Mouse (Mus musculus): ENCODE measurements around the gene Cpt1a. TPM values are rescaled to one million over a fixed set of nuclear protein-coding genes. Genes with fewer than 3 reads are reported as not detected.

The Cpt1a gene
- polyA plus RNA-seq, 1 experiment: 45.9 TPM

DNA sequence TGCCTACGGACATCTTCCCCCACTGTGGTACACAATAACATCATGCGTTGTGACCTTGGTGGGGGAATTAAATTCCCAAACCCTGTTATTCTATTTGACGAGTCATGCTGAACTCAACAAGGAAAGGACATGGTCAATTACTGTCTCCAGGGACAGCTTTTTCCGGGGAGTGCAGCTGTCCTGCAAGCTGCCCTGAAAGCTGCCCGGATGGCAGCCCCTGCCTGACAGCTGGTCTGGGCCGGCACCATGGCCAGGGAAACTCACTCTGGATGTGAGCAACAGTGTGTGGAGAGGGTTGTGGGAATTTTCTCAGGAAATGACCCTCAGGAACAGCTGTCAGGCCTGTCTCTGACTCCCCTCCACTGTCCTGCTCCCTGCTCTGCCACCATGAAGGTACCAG is 100.4 kb downstream of the Cpt1a start:
- H3K4me3 ChIP-seq (ENCODE audit: extremely low read depth, insufficient read depth, insufficient read length): no peak overlapping the region
- WGBS: 87% methylated on average over 6 of the region's 6 CpGs
- no peaks in the 10 kb centered on the region for H3K27me3 ChIP-seq (ENCODE audit: control insufficient read depth, insufficient read depth, low read length)
- TF ChIP-seq CTCF (IDR thresholded peaks at IDR 0.05; ENCODE audit: extremely low read depth, insufficient read depth, insufficient read length, insufficient replicate concordance) (no peak), POLR2A (IDR thresholded peaks at IDR 0.05; ENCODE audit: low read depth, low read length) (no peak)
- no peak for DNase-seq (ENCODE audit: low read depth in 1 of 2, low spot score in 2 of 2)
- no peak overlapping the region for H3K27ac ChIP-seq (ENCODE audit: insufficient read depth, low read length)
- no peaks in the 10 kb centered on the region; the same call in 1 of the 2 replicates for H3K4me1 ChIP-seq (ENCODE audit: control insufficient read depth, insufficient read depth, insufficient read length)
- no peaks in the 10 kb centered on the region for H3K36me3 ChIP-seq (ENCODE audit: control insufficient read depth, insufficient read depth, low read length)

DNA sequence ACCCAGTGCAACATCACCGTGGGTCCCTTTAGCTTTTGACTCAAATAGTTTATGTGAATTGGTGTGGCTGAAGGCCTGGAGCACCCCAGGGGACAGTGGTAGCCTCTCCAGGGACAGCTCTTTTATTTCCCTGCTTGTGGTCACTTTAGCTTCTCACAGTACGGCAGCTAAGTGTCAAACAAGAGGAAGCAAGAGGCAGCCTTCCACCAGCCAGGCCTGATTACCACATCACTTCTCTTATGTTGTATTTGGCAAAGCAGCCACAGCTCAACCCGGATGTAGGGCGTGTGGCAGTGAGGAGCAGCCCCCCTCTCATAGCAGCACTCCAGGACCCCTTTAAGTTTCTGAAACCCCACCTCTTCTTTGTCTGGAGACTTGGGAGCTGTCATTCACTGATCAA is 100.8 kb downstream of the Cpt1a start:
- DNase-seq (ENCODE audit: low read depth in 1 of 2, low spot score in 2 of 2): no peak
- no peak overlapping the region for H3K4me3 ChIP-seq (ENCODE audit: extremely low read depth, insufficient read depth, insufficient read length)
- H3K27ac ChIP-seq (ENCODE audit: insufficient read depth, low read length): no peak overlapping the region
- H3K27me3 ChIP-seq (ENCODE audit: control insufficient read depth, insufficient read depth, low read length): no peaks in the 10 kb centered on the region
- no peaks in the 10 kb centered on the region for H3K36me3 ChIP-seq (ENCODE audit: control insufficient read depth, insufficient read depth, low read length)
- 12% methylated on average over 4 of the region's 4 CpGs for WGBS
- no peaks in the 10 kb centered on the region; the same call in 1 of the 2 replicates for H3K4me1 ChIP-seq (ENCODE audit: control insufficient read depth, insufficient read depth, insufficient read length)
- TF ChIP-seq CTCF (IDR thresholded peaks at IDR 0.05; ENCODE audit: extremely low read depth, insufficient read depth, insufficient read length, insufficient replicate concordance): no peak
- no peak for TF ChIP-seq POLR2A (IDR thresholded peaks at IDR 0.05; ENCODE audit: low read depth, low read length)

DNA sequence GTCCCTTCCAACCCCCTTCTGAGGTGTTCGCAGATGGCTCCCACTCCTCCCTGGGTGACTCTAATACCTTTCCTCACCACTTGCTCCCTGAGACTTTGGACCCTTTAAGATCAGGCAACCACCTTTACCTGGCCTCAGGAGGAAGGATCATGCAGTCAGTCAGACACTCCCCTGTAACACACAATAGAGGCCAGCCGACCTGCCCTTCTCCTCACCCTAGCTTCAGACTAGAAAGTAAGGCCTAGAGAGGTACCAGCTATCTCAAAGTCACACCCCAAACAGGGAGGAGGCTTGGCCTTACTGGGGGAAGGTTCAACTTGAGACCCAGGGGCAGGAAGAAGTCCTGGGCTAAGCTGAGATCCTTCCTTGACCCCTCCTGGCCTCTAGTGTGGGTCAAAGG is 102.1 kb downstream of the Cpt1a start:
- Histone ChIP-seq H3K36me3 (ENCODE audit: control insufficient read depth, insufficient read depth, low read length) (no peaks in the 10 kb centered on the region), H3K4me3 (ENCODE audit: extremely low read depth, insufficient read depth, insufficient read length) (no peak overlapping the region), H3K27ac (ENCODE audit: insufficient read depth, low read length) (no peak overlapping the region), H3K4me1 (ENCODE audit: control insufficient read depth, insufficient read depth, insufficient read length) (no peaks in the 10 kb centered on the region; the same call in 1 of the 2 replicates), H3K27me3 (ENCODE audit: control insufficient read depth, insufficient read depth, low read length) (no peaks in the 10 kb centered on the region)
- TF ChIP-seq CTCF (IDR thresholded peaks at IDR 0.05; ENCODE audit: extremely low read depth, insufficient read depth, insufficient read length, insufficient replicate concordance) (no peak), POLR2A (IDR thresholded peaks at IDR 0.05; ENCODE audit: low read depth, low read length) (no peak)
- WGBS: 85% methylated on average over 2 of the region's 2 CpGs
- no peak for DNase-seq (ENCODE audit: low read depth in 1 of 2, low spot score in 2 of 2)

DNA sequence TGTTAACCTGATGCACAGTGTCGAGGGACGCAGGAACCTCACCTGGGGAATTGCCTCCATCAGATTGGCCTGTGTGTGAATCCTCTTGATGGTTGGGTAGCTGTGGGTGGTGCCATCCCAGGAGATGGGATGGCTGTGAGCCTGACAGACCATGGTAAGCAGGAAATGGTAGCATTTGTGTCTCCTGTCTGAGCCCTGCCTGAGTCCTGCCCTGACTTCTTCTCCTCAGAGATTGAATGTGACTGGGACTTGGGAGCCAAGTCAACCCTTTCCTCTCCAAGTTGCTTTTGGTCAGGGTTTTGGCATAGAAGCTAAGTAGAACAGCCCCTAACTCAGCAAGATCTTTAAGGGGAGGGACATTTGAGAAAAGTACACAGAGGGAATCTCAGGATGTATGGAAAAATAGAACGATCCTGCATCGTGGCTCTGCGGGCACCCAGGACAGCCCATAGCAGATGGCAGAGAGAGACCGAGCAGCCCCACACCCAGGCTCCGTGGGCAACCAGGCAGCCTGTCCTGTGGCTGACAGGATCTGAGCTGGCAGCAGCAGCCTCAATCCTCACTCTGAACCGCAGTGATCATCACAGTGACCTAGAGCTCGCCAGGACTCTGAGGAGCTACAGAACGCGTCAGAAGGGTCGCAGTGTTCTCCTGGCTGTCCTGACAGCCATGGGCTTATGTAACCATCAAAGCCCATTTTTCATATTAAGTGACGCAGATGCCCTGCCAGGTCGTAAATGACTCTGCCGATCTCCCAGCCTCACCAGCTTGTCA is 106.1 kb downstream of the Cpt1a start:
- Histone ChIP-seq H3K36me3 (ENCODE audit: control insufficient read depth, insufficient read depth, low read length) (no peaks in the 10 kb centered on the region), H3K27ac (ENCODE audit: insufficient read depth, low read length) (no peak overlapping the region), H3K4me1 (ENCODE audit: control insufficient read depth, insufficient read depth, insufficient read length) (peaks cover 5% of the 10 kb centered on the region; the same call in 1 of the 2 replicates), H3K4me3 (ENCODE audit: extremely low read depth, insufficient read depth, insufficient read length) (no peak overlapping the region), H3K27me3 (ENCODE audit: control insufficient read depth, insufficient read depth, low read length) (no peaks in the 10 kb centered on the region)
- TF ChIP-seq CTCF (IDR thresholded peaks at IDR 0.05; ENCODE audit: extremely low read depth, insufficient read depth, insufficient read length, insufficient replicate concordance): no peak
- no peak for TF ChIP-seq POLR2A (IDR thresholded peaks at IDR 0.05; ENCODE audit: low read depth, low read length)
- WGBS: 89% methylated on average over 15 of the region's 15 CpGs
- no peak for DNase-seq (ENCODE audit: low read depth in 1 of 2, low spot score in 2 of 2)

DNA sequence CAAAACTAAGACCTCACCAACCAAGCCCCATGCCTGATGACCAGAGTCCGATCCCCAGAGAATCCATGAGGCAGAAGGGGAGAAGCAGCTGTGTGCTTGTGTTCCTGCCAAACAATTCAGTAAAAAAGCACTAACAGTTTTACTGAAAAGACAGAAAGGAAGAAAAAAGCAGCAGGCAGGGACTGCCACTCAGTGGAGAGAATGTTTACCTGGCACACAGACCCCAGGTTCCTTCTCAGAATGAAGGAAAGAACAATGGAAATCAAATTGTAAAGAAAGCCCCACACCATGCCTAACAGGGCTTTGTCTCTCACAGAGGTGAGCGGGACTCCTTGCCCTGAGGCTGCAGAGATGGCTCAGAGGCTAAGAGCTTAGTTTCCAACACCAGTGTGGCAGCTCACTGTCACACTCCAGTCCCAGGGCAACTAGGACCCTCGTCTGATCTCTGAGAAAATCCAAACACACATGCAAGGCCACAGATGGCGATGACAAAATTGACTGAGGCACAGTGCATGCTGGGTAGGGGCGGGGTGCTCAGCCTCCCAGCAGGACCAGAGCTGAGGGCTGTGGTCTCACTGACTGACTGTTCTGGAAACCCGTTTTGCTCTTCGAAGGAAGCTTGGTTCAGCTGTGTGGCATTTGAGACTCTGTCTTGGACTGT is 107.2 kb downstream of the Cpt1a start:
- DNase-seq (ENCODE audit: low read depth in 1 of 2, low spot score in 2 of 2): no peak
- Histone ChIP-seq H3K4me1 (ENCODE audit: control insufficient read depth, insufficient read depth, insufficient read length) (peaks cover 5% of the 10 kb centered on the region; the same call in 1 of the 2 replicates), H3K4me3 (ENCODE audit: extremely low read depth, insufficient read depth, insufficient read length) (no peak overlapping the region), H3K27ac (ENCODE audit: insufficient read depth, low read length) (no peak overlapping the region), H3K36me3 (ENCODE audit: control insufficient read depth, insufficient read depth, low read length) (no peaks in the 10 kb centered on the region), H3K27me3 (ENCODE audit: control insufficient read depth, insufficient read depth, low read length) (no peaks in the 10 kb centered on the region)
- 57% methylated on average over 7 of the region's 7 CpGs for WGBS
- TF ChIP-seq POLR2A (IDR thresholded peaks at IDR 0.05; ENCODE audit: low read depth, low read length) (no peak), CTCF (IDR thresholded peaks at IDR 0.05; ENCODE audit: extremely low read depth, insufficient read depth, insufficient read length, insufficient replicate concordance) (no peak)

DNA sequence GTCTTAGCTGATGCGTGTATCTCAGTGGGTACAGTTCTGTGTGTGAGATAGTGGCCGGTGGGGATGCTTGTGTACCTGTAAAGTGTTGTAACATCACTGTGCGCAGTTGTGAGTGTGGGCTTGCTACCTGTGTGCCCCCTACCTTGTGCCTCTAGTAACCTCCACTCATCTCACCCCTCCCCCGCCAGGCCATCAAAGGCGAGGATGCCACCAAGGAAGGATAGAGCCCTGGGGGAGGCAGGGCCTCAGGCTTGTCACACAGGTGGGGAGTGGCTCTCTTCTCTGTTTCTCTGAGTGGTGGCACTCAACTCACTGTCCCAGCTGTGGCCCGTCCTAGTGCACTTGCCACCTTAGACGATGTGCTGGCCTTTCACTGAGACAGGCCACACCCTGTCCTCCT is 108.9 kb downstream of the Cpt1a start:
- no peaks in the 10 kb centered on the region for H3K36me3 ChIP-seq (ENCODE audit: control insufficient read depth, insufficient read depth, low read length)
- WGBS: 63% methylated on average over 7 of the region's 7 CpGs
- TF ChIP-seq POLR2A (IDR thresholded peaks at IDR 0.05; ENCODE audit: low read depth, low read length) (no peak), CTCF (IDR thresholded peaks at IDR 0.05; ENCODE audit: extremely low read depth, insufficient read depth, insufficient read length, insufficient replicate concordance) (no peak)

DNA sequence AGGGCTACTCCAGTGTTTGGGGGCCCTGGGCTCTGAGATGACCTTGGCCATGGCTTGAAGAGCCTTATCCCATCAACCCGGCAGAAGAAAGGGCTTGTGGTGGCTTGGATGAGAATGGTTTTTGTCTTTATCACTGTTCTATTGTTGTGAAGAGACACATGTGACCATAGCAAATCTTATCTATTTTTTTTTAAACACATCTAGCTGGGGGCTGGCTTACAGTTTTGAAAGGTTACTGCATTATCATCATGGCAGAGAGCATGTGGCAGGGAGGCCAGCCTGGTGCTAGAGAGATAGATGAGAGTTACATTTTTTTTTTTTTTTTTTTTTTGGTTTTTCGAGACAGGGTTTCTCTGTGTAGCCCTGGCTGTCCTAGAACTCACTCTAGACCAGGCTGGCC is 109.8 kb downstream of the Cpt1a start:
- H3K4me3 ChIP-seq (ENCODE audit: extremely low read depth, insufficient read depth, insufficient read length): no peak overlapping the region
- peaks cover 5% of the 10 kb centered on the region; the same call in 1 of the 2 replicates for H3K4me1 ChIP-seq (ENCODE audit: control insufficient read depth, insufficient read depth, insufficient read length)
- no peak overlapping the region for H3K27ac ChIP-seq (ENCODE audit: insufficient read depth, low read length)
- no peak for DNase-seq (ENCODE audit: low read depth in 1 of 2, low spot score in 2 of 2)
- TF ChIP-seq CTCF (IDR thresholded peaks at IDR 0.05; ENCODE audit: extremely low read depth, insufficient read depth, insufficient read length, insufficient replicate concordance) (no peak), POLR2A (IDR thresholded peaks at IDR 0.05; ENCODE audit: low read depth, low read length) (no peak)
- 77% methylated on average over 2 of the region's 2 CpGs for WGBS
- H3K27me3 ChIP-seq (ENCODE audit: control insufficient read depth, insufficient read depth, low read length): no peaks in the 10 kb centered on the region
- no peaks in the 10 kb centered on the region for H3K36me3 ChIP-seq (ENCODE audit: control insufficient read depth, insufficient read depth, low read length)

More for the DNA sequence above, 108.9 kb downstream of the Cpt1a start:
- Histone ChIP-seq H3K4me1 (ENCODE audit: control insufficient read depth, insufficient read depth, insufficient read length) (peaks cover 5% of the 10 kb centered on the region; the same call in 1 of the 2 replicates), H3K27me3 (ENCODE audit: control insufficient read depth, insufficient read depth, low read length) (no peaks in the 10 kb centered on the region), H3K4me3 (ENCODE audit: extremely low read depth, insufficient read depth, insufficient read length) (no peak overlapping the region), H3K27ac (ENCODE audit: insufficient read depth, low read length) (no peak overlapping the region)
- DNase-seq (ENCODE audit: low read depth in 1 of 2, low spot score in 2 of 2): no peak

All from spleen, adult 2 months (tissue).